Mouse (Mus musculus): ENCODE results near the gene Dazl. TPM values are rescaled to one million over a fixed set of nuclear protein-coding genes. Genes with fewer than 3 reads are reported as not detected.
"Not testable (repeated sequence)": the region's sequence is repeated elsewhere in the genome, so short reads cannot be mapped to it uniquely, and the experiment has no call there.

Dazl gene
- polyA plus RNA-seq, 1 experiment = not detected

GRCm38 (mm10) chr17:50292661-50293171 lies 720 bp downstream of the Dazl start:
- Histone ChIP-seq H3K4me1 (ENCODE audit: control insufficient read depth, insufficient read depth, low read length) (no peaks in the 10 kb centered on the region), H3K4me3 (ENCODE audit: insufficient read depth, low read length) (peak overlapping the region; percentile 61), H3K27ac (ENCODE audit: insufficient read depth, low read depth, low read length) (peak overlapping the region; percentile 27; the same call in 1 of the 2 replicates)
- 0 out of 2 replicates have a peak, but pooled peaks have one; percentile 38 for TF ChIP-seq CTCF (IDR thresholded peaks at IDR 0.05; ENCODE audit: low read depth, low read length)
- no peak for TF ChIP-seq POLR2A (IDR thresholded peaks at IDR 0.05; ENCODE audit: borderline replicate concordance, low read depth, low read length)

- TF ChIP-seq POLR2A (IDR thresholded peaks at IDR 0.05; ENCODE audit: borderline replicate concordance, low read depth, low read length) = no peak
- TF ChIP-seq CTCF (IDR thresholded peaks at IDR 0.05; ENCODE audit: low read depth, low read length) = no peak
- no peak overlapping the region for H3K4me3 ChIP-seq (ENCODE audit: insufficient read depth, low read length)
- H3K4me1 ChIP-seq (ENCODE audit: control insufficient read depth, insufficient read depth, low read length) = no peaks in the 10 kb centered on the region
- no peak overlapping the region for H3K27ac ChIP-seq (ENCODE audit: insufficient read depth, low read depth, low read length)
Observed at GRCm38 (mm10) chr17:50291485-50292200, 1.8 kb downstream of the Dazl start.

- H3K27ac ChIP-seq (ENCODE audit: insufficient read depth, low read depth, low read length) = no peak overlapping the region
- no peaks in the 10 kb centered on the region for H3K4me1 ChIP-seq (ENCODE audit: control insufficient read depth, insufficient read depth, low read length)
- H3K4me3 ChIP-seq (ENCODE audit: insufficient read depth, low read length) = no peak overlapping the region
- TF ChIP-seq POLR2A (IDR thresholded peaks at IDR 0.05; ENCODE audit: borderline replicate concordance, low read depth, low read length) = no peak
- TF ChIP-seq CTCF (IDR thresholded peaks at IDR 0.05; ENCODE audit: low read depth, low read length) = no peak
Observed at GRCm38 (mm10) chr17:50284845-50285244, 8.6 kb downstream of the Dazl start.

- not testable (repeated sequence) for H3K4me3 ChIP-seq (ENCODE audit: insufficient read depth, low read length); H3K4me1 ChIP-seq (ENCODE audit: control insufficient read depth, insufficient read depth, low read length); H3K27ac ChIP-seq (ENCODE audit: insufficient read depth, low read depth, low read length)
Observed at GRCm38 (mm10) chr17:50261615-50262014, 31.8 kb downstream of the Dazl start.

GRCm38 (mm10) chr17:50260856-50261255 lies 32.6 kb downstream of the Dazl start:
- no peaks in the 10 kb centered on the region for H3K4me1 ChIP-seq (ENCODE audit: control insufficient read depth, insufficient read depth, low read length)
- TF ChIP-seq POLR2A (IDR thresholded peaks at IDR 0.05; ENCODE audit: borderline replicate concordance, low read depth, low read length) = no peak
- TF ChIP-seq CTCF (IDR thresholded peaks at IDR 0.05; ENCODE audit: low read depth, low read length) = no peak
- no peak overlapping the region for H3K27ac ChIP-seq (ENCODE audit: insufficient read depth, low read depth, low read length)
- no peak overlapping the region for H3K4me3 ChIP-seq (ENCODE audit: insufficient read depth, low read length)

GRCm38 (mm10) chr17:50246605-50247004 lies 46.8 kb downstream of the Dazl start:
- H3K4me1 ChIP-seq (ENCODE audit: control insufficient read depth, insufficient read depth, low read length) = no peaks in the 10 kb centered on the region
- no peak for TF ChIP-seq POLR2A (IDR thresholded peaks at IDR 0.05; ENCODE audit: borderline replicate concordance, low read depth, low read length)
- TF ChIP-seq CTCF (IDR thresholded peaks at IDR 0.05; ENCODE audit: low read depth, low read length) = no peak
- no peak overlapping the region for H3K4me3 ChIP-seq (ENCODE audit: insufficient read depth, low read length)
- H3K27ac ChIP-seq (ENCODE audit: insufficient read depth, low read depth, low read length) = no peak overlapping the region

- Histone ChIP-seq H3K4me3 (ENCODE audit: insufficient read depth, low read length) (no peak overlapping the region), H3K4me1 (ENCODE audit: control insufficient read depth, insufficient read depth, low read length) (no peaks in the 10 kb centered on the region), H3K27ac (ENCODE audit: insufficient read depth, low read depth, low read length) (no peak overlapping the region)
- TF ChIP-seq CTCF (IDR thresholded peaks at IDR 0.05; ENCODE audit: low read depth, low read length) (no peak), POLR2A (IDR thresholded peaks at IDR 0.05; ENCODE audit: borderline replicate concordance, low read depth, low read length) (no peak)
Observed at GRCm38 (mm10) chr17:50244675-50245074, 48.8 kb downstream of the Dazl start.

- H3K4me1 ChIP-seq (ENCODE audit: control insufficient read depth, insufficient read depth, low read length) = no peaks in the 10 kb centered on the region
- TF ChIP-seq CTCF (IDR thresholded peaks at IDR 0.05; ENCODE audit: low read depth, low read length) = no peak
- H3K4me3 ChIP-seq (ENCODE audit: insufficient read depth, low read length) = no peak overlapping the region
- H3K27ac ChIP-seq (ENCODE audit: insufficient read depth, low read depth, low read length) = no peak overlapping the region
Observed at GRCm38 (mm10) chr17:50243326-50243725, 50.1 kb downstream of the Dazl start.

GRCm38 (mm10) chr17:50237818-50238610 lies 55.4 kb downstream of the Dazl start:
- no peak overlapping the region for H3K27ac ChIP-seq (ENCODE audit: insufficient read depth, low read depth, low read length)
- TF ChIP-seq POLR2A (IDR thresholded peaks at IDR 0.05; ENCODE audit: borderline replicate concordance, low read depth, low read length) (no peak), CTCF (IDR thresholded peaks at IDR 0.05; ENCODE audit: low read depth, low read length) (no peak)
- no peak overlapping the region for H3K4me3 ChIP-seq (ENCODE audit: insufficient read depth, low read length)
- peaks cover 2% of the 10 kb centered on the region; the same call in 1 of the 2 replicates for H3K4me1 ChIP-seq (ENCODE audit: control insufficient read depth, insufficient read depth, low read length)

- Histone ChIP-seq H3K4me3 (ENCODE audit: insufficient read depth, low read length) (no peak overlapping the region), H3K4me1 (ENCODE audit: control insufficient read depth, insufficient read depth, low read length) (peaks cover 2% of the 10 kb centered on the region; the same call in 1 of the 2 replicates), H3K27ac (ENCODE audit: insufficient read depth, low read depth, low read length) (no peak overlapping the region)
- peak; percentile 69 for TF ChIP-seq CTCF (IDR thresholded peaks at IDR 0.05; ENCODE audit: low read depth, low read length)
- no peak for TF ChIP-seq POLR2A (IDR thresholded peaks at IDR 0.05; ENCODE audit: borderline replicate concordance, low read depth, low read length)
Observed at GRCm38 (mm10) chr17:50237436-50237709, 56.1 kb downstream of the Dazl start.
